Mouse (Mus musculus): Measurements from ENCODE around the gene Gm20388. TPM values are rescaled to one million over a fixed set of nuclear protein-coding genes. Genes with fewer than 3 reads are reported as not detected.

Gm20388 gene
- total and polyA plus RNA-seq, 2 experiments from 2014 or later: 51.3 TPM; not detected in 1

DNA sequence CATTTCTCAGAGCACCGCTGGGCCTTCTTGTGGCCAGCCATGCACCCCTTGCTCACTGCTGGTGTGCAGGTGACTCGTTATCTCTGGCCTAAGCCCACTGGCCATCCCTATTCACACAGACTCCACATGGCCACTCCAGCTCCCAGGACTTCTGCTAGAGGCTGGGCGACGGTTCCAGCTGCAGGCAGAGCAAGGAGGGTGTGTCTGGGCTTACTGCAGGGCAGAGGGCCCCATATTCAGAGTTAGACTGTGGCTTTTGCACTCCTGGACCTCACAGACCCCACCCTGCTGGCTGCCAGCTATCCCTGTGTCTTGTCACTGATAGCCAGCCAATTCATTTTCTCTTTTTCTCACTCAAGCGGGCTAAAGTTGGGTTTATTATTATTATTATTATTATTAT lies 773.4 kb downstream of the Gm20388 start:
- H3K4me2 ChIP-seq (ENCODE audit: low read depth): no peak overlapping the region
- no peaks in the 10 kb centered on the region for H3K9me3 ChIP-seq (ENCODE audit: low read length)
- H3K27ac ChIP-seq (ENCODE audit: low read depth, low read length): no peak overlapping the region
- DNase-seq (no peak), ATAC-seq (no peak)
- TF ChIP-seq CTCF (IDR thresholded peaks at IDR 0.05; ENCODE audit: low read depth): no peak
- H3K9ac ChIP-seq: no peak overlapping the region
- H3K4me1 ChIP-seq (ENCODE audit: insufficient read depth): no peaks in the 10 kb centered on the region
- WGBS: 54% methylated on average over 5 of the region's 5 CpGs
- H3K27me3 ChIP-seq (ENCODE audit: insufficient read depth, low read length): no peaks in the 10 kb centered on the region
- H3K36me3 ChIP-seq (ENCODE audit: insufficient read depth): no peaks in the 10 kb centered on the region
- H3K4me3 ChIP-seq (ENCODE audit: low read depth, low read length): no peak overlapping the region

GRCm38 (mm10) chr8:120685097-120685496 lies 774.5 kb downstream of the Gm20388 start:
- H3K27ac ChIP-seq (ENCODE audit: low read depth, low read length): no peak overlapping the region
- DNase-seq (no peak), ATAC-seq (no peak)
- 77% methylated on average over 5 of the region's 5 CpGs for WGBS
- no peaks in the 10 kb centered on the region for H3K9me3 ChIP-seq (ENCODE audit: low read length)
- no peak overlapping the region for H3K9ac ChIP-seq
- H3K4me3 ChIP-seq (ENCODE audit: low read depth, low read length): no peak overlapping the region
- H3K4me1 ChIP-seq (ENCODE audit: insufficient read depth): no peaks in the 10 kb centered on the region
- H3K4me2 ChIP-seq (ENCODE audit: low read depth): no peak overlapping the region
- no peaks in the 10 kb centered on the region for H3K27me3 ChIP-seq (ENCODE audit: insufficient read depth, low read length)
- no peaks in the 10 kb centered on the region for H3K36me3 ChIP-seq (ENCODE audit: insufficient read depth)
- no peak for TF ChIP-seq CTCF (IDR thresholded peaks at IDR 0.05; ENCODE audit: low read depth)

DNA sequence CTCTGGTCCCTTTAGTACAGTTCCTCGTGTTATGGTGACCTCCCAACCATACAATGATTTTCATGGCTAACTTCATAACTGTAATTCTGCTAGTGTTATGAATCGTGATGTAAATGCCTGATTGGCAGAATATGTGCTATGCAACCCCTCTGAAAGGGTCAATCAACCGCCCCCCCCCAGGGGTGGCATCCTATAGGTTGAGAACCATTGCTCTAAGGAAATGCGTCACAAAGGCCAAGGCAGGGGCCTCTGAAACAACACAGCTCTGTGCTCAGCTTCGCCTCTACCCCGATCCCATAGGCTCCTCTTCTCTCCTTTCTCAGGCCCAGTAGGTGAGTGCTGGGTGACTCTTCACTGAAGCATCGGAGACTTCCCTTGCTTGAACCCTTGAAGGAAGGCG lies 775.0 kb downstream of the Gm20388 start:
- Histone ChIP-seq H3K27me3 (ENCODE audit: insufficient read depth, low read length) (no peaks in the 10 kb centered on the region), H3K4me2 (ENCODE audit: low read depth) (no peak overlapping the region), H3K4me1 (ENCODE audit: insufficient read depth) (no peaks in the 10 kb centered on the region), H3K36me3 (ENCODE audit: insufficient read depth) (no peaks in the 10 kb centered on the region), H3K9ac (no peak overlapping the region), H3K27ac (ENCODE audit: low read depth, low read length) (no peak overlapping the region), H3K4me3 (ENCODE audit: low read depth, low read length) (no peak overlapping the region), H3K9me3 (ENCODE audit: low read length) (no peaks in the 10 kb centered on the region)
- WGBS: 79% methylated on average over 8 of the region's 8 CpGs
- DNase-seq: no peak
- no peak for ATAC-seq
- TF ChIP-seq CTCF (IDR thresholded peaks at IDR 0.05; ENCODE audit: low read depth): no peak

- 81% methylated on average over 13 of the region's 13 CpGs for WGBS
Observed at GRCm38 (mm10) chr8:120686051-120686450, 775.4 kb downstream of the Gm20388 start.

DNA sequence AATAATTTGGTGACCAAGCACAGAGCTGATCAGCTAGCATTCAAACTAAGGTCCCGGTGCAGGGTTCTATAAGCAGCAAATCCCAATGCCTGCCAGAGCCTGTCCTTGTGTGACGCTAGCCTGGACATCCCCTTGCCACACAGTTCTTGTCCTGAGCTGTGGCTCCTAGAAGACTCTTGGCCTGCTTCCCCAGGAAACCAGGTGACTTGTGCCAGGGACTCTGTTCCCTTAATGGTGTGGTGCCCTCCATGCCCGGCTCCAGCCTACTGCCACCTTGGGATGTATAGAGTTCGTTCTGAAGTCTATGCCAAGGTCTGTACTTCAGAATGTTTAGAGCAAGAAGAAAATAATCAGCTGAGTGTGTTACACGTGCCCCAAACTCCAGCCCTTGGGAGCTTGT lies 775.9 kb downstream of the Gm20388 start:
- DNase-seq (no peak), ATAC-seq (no peak)
- Histone ChIP-seq H3K9ac (no peak overlapping the region), H3K36me3 (ENCODE audit: insufficient read depth) (no peaks in the 10 kb centered on the region), H3K4me3 (ENCODE audit: low read depth, low read length) (no peak overlapping the region), H3K27ac (ENCODE audit: low read depth, low read length) (no peak overlapping the region), H3K27me3 (ENCODE audit: insufficient read depth, low read length) (no peaks in the 10 kb centered on the region), H3K4me2 (ENCODE audit: low read depth) (no peak overlapping the region), H3K9me3 (ENCODE audit: low read length) (no peaks in the 10 kb centered on the region), H3K4me1 (ENCODE audit: insufficient read depth) (no peaks in the 10 kb centered on the region)
- TF ChIP-seq CTCF (IDR thresholded peaks at IDR 0.05; ENCODE audit: low read depth): no peak
- WGBS: 88% methylated on average over 5 of the region's 5 CpGs

More at GRCm38 (mm10) chr8:120686051-120686450, 775.4 kb downstream of the Gm20388 start:
- no peak for ATAC-seq
- H3K27ac ChIP-seq (ENCODE audit: low read depth, low read length): no peak overlapping the region
- no peak overlapping the region for H3K4me2 ChIP-seq (ENCODE audit: low read depth)
- no peaks in the 10 kb centered on the region for H3K9me3 ChIP-seq (ENCODE audit: low read length)
- no peaks in the 10 kb centered on the region for H3K4me1 ChIP-seq (ENCODE audit: insufficient read depth)
- H3K36me3 ChIP-seq (ENCODE audit: insufficient read depth): no peaks in the 10 kb centered on the region
- no peaks in the 10 kb centered on the region for H3K27me3 ChIP-seq (ENCODE audit: insufficient read depth, low read length)
- H3K4me3 ChIP-seq (ENCODE audit: low read depth, low read length): no peak overlapping the region
- no peak overlapping the region for H3K9ac ChIP-seq
- TF ChIP-seq CTCF (IDR thresholded peaks at IDR 0.05; ENCODE audit: low read depth): no peak
- no peak for DNase-seq

GRCm38 (mm10) chr8:120687786-120688185 lies 777.1 kb downstream of the Gm20388 start:
- no peak for ATAC-seq
- no peak overlapping the region for H3K4me3 ChIP-seq (ENCODE audit: low read depth, low read length)
- WGBS: 78% methylated on average over 8 of the region's 8 CpGs
- H3K27me3 ChIP-seq (ENCODE audit: insufficient read depth, low read length): no peaks in the 10 kb centered on the region
- no peak overlapping the region for H3K4me2 ChIP-seq (ENCODE audit: low read depth)
- no peaks in the 10 kb centered on the region for H3K4me1 ChIP-seq (ENCODE audit: insufficient read depth)
- no peak overlapping the region for H3K9ac ChIP-seq
- H3K36me3 ChIP-seq (ENCODE audit: insufficient read depth): no peaks in the 10 kb centered on the region
- DNase-seq: no peak
- no peak for TF ChIP-seq CTCF (IDR thresholded peaks at IDR 0.05; ENCODE audit: low read depth)
- no peak overlapping the region for H3K27ac ChIP-seq (ENCODE audit: low read depth, low read length)
- no peaks in the 10 kb centered on the region for H3K9me3 ChIP-seq (ENCODE audit: low read length)

- ATAC-seq (no peak), DNase-seq (no peak)
- no peak overlapping the region for H3K4me2 ChIP-seq (ENCODE audit: low read depth)
- H3K9ac ChIP-seq: no peak overlapping the region
- H3K4me1 ChIP-seq (ENCODE audit: insufficient read depth): no peaks in the 10 kb centered on the region
- H3K27ac ChIP-seq (ENCODE audit: low read depth, low read length): no peak overlapping the region
- no peak overlapping the region for H3K4me3 ChIP-seq (ENCODE audit: low read depth, low read length)
- no peak for TF ChIP-seq CTCF (IDR thresholded peaks at IDR 0.05; ENCODE audit: low read depth)
- 83% methylated on average over 7 of the region's 7 CpGs for WGBS
- no peaks in the 10 kb centered on the region for H3K27me3 ChIP-seq (ENCODE audit: insufficient read depth, low read length)
- no peaks in the 10 kb centered on the region for H3K9me3 ChIP-seq (ENCODE audit: low read length)
- no peaks in the 10 kb centered on the region for H3K36me3 ChIP-seq (ENCODE audit: insufficient read depth)
Observed at GRCm38 (mm10) chr8:120688511-120688910, 777.9 kb downstream of the Gm20388 start.

DNA sequence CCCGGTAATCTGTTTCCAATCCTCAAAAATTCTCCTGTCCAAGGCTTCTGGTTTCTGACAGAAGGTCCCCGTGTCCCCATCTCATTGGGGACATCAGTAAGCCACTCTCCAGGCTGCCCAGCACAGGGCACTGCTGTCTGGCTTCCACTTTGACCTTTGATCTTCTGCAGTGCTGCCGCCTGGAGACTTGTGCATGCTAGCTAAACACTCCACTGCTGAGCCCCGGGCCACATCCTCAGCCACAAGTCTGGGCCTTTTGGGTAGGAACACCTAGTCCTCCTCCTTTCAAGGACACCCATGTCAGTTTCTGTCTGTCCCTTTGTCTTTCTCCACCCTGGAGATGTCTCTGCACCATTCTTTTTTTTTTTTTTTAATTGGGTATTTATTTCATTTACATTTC lies 782.3 kb downstream of the Gm20388 start:
- Histone ChIP-seq H3K36me3 (ENCODE audit: insufficient read depth) (no peaks in the 10 kb centered on the region), H3K4me2 (ENCODE audit: low read depth) (no peak overlapping the region), H3K27me3 (ENCODE audit: insufficient read depth, low read length) (no peaks in the 10 kb centered on the region), H3K9me3 (ENCODE audit: low read length) (no peaks in the 10 kb centered on the region), H3K4me3 (ENCODE audit: low read depth, low read length) (no peak overlapping the region), H3K27ac (ENCODE audit: low read depth, low read length) (no peak overlapping the region), H3K9ac (no peak overlapping the region), H3K4me1 (ENCODE audit: insufficient read depth) (no peaks in the 10 kb centered on the region)
- TF ChIP-seq CTCF (IDR thresholded peaks at IDR 0.05; ENCODE audit: low read depth): no peak
- no peak for DNase-seq
- no peak for ATAC-seq
- WGBS: 71% methylated on average over 4 of the region's 4 CpGs

Data from forebrain, postnatal 0 days (tissue).